Mouse (Mus musculus) small intestine, adult 2 months (tissue): ENCODE measurements around the gene Pepd.

Experiments used
- CTCF ChIP-seq: fragments of 200-500 bp; IDR thresholded peaks from 2 replicates; pipeline ENCODE4 v1.5.1; 2012; ENCODE audit warnings: low read depth, mild to moderate bottlenecking, control low read depth, inconsistent platforms, low read length, moderate library complexity, mixed read lengths; ENCODE audit not compliant: insufficient replicate concordance, insufficient read length; ENCODE audit errors: extremely low read depth
- POLR2A ChIP-seq: fragments of 200-500 bp; IDR thresholded peaks from 2 replicates; pipeline ENCODE4 v1.6.1; 2012; ENCODE audit warnings: low read depth, mild to moderate bottlenecking, control low read depth, inconsistent platforms, low read length, moderate library complexity

GRCm38 (mm10) chr7:35029648-35030047 lies 117.5 kb downstream of the Pepd start:
- TF ChIP-seq CTCF, result no peak
- TF ChIP-seq POLR2A, result no peak
